In genomic region chr6:83101688-83102556, GRCm38 (mm10) we compare ENCODE assay signal across 8 mouse cellular contexts. TPM values are rescaled to one million over a fixed set of nuclear protein-coding genes. Genes with fewer than 3 reads are reported as not detected.
DNase-seq lines count a peak whose midpoint lies in the region; ATAC-seq and TF ChIP-seq lines count a peak whose summit lies in the region.

No protein-coding gene starts in this region.

- peak overlapping the region; percentile 88 for H3K9ac ChIP-seq in intestine, embryonic 16.5 days (ENCODE audit: low read depth, low read length)
- peak overlapping the region; percentile 87 for H3K9ac ChIP-seq in liver, embryonic 12.5 days
- H3K9ac ChIP-seq in stomach, embryonic 15.5 days: peak overlapping the region; percentile 70

- ATAC-seq in intestine, embryonic 16.5 days: peak; percentile 86
- peak; percentile 73 for ATAC-seq in liver, embryonic 12.5 days
- peak; percentile 70; the same call in 1 of the 2 replicates for ATAC-seq in stomach, embryonic 15.5 days (ENCODE audit: insufficient read depth, low FRiP score, low read depth)

- peak; percentile 51 to 70 for DNase-seq in urinary bladder, adult 18-20 months (ENCODE audit: low spot score in 2 of 2)
- no peak for DNase-seq in urinary bladder, adult 2 months (ENCODE audit: low spot score)
- DNase-seq in cerebellum, postnatal 4 days (ENCODE audit: low spot score in 2 of 2): peak; percentile 27 to 63
- peak; percentile 38 to 57 for DNase-seq in gastrocnemius, postnatal 36 days

- no peaks in the 10 kb centered on the region for H3K79me2 ChIP-seq in myocyte (ENCODE audit: control insufficient read depth, insufficient read depth)

- H3K27ac ChIP-seq in intestine, embryonic 16.5 days (ENCODE audit: low read length): peak overlapping the region; percentile 90
- H3K27ac ChIP-seq in liver, embryonic 12.5 days: peak overlapping the region; percentile 83
- peak overlapping the region; percentile 85 for H3K27ac ChIP-seq in stomach, embryonic 15.5 days

- H3K27me3 ChIP-seq in intestine, embryonic 16.5 days (replicated peaks; ENCODE audit: control insufficient read depth, insufficient read depth, low read length): no peaks in the 10 kb centered on the region
- peaks cover 19% of the 10 kb centered on the region for H3K27me3 ChIP-seq in liver, embryonic 12.5 days (replicated peaks)
- no peaks in the 10 kb centered on the region for H3K27me3 ChIP-seq in myocyte (ENCODE audit: control insufficient read depth, insufficient read depth, insufficient read length)
- H3K27me3 ChIP-seq in stomach, embryonic 15.5 days (replicated peaks): no peaks in the 10 kb centered on the region

- WGBS in intestine, embryonic 16.5 days: 0% methylated on average over 73 of the region's 74 CpGs
- WGBS in liver, embryonic 12.5 days (ENCODE audit: insufficient replicate concordance): under 1% methylated on average over 74 of the region's 74 CpGs
- WGBS in stomach, embryonic 15.5 days: under 1% methylated on average over 74 of the region's 74 CpGs

- intact Hi-C loops in gastrocnemius, postnatal 36 days (cut with DNase I): loop anchor here (2.0 kb wide), 1 partner anchor 105 kb away; no protein-coding TSS in a partner anchor

- H3K9me3 ChIP-seq in intestine, embryonic 16.5 days (ENCODE audit: control insufficient read depth, low read length): no peaks in the 10 kb centered on the region
- no peaks in the 10 kb centered on the region for H3K9me3 ChIP-seq in liver, embryonic 12.5 days (replicated peaks)
- H3K9me3 ChIP-seq in stomach, embryonic 15.5 days: no peaks in the 10 kb centered on the region

- H3K4me2 ChIP-seq in intestine, embryonic 16.5 days (ENCODE audit: low read depth, low read length): peak overlapping the region; percentile 97
- H3K4me2 ChIP-seq in liver, embryonic 12.5 days: peak overlapping the region; percentile 99
- peak overlapping the region; percentile 99 for H3K4me2 ChIP-seq in myocyte (ENCODE audit: low read depth)
- H3K4me2 ChIP-seq in stomach, embryonic 15.5 days: peak overlapping the region; percentile 99

- H3ac ChIP-seq in myocyte (ENCODE audit: control insufficient read depth, insufficient read length): peak overlapping the region; percentile 38

- TF ChIP-seq POLR2A in myocyte (IDR thresholded peaks at IDR 0.05; ENCODE audit: insufficient read length, low read depth): peak; percentile 49

- H3K36me3 ChIP-seq in intestine, embryonic 16.5 days (ENCODE audit: control insufficient read depth, insufficient read depth, low read length): no peaks in the 10 kb centered on the region
- H3K36me3 ChIP-seq in liver, embryonic 12.5 days: peaks cover 27% of the 10 kb centered on the region
- no peaks in the 10 kb centered on the region for H3K36me3 ChIP-seq in myocyte (ENCODE audit: control insufficient read depth, insufficient read depth)
- no peaks in the 10 kb centered on the region for H3K36me3 ChIP-seq in stomach, embryonic 15.5 days

- H3K4me3 ChIP-seq in intestine, embryonic 16.5 days (ENCODE audit: low read length): peak overlapping the region; percentile 80
- H3K4me3 ChIP-seq in liver, embryonic 12.5 days: peak overlapping the region; percentile 75
- peak overlapping the region; percentile 49 for H3K4me3 ChIP-seq in myocyte
- H3K4me3 ChIP-seq in stomach, embryonic 15.5 days (replicated peaks): peak overlapping the region; percentile 73

- H3K4me1 ChIP-seq in intestine, embryonic 16.5 days (ENCODE audit: control insufficient read depth, insufficient read depth, low read length): peaks cover 18% of the 10 kb centered on the region
- H3K4me1 ChIP-seq in liver, embryonic 12.5 days: peaks cover 27% of the 10 kb centered on the region
- H3K4me1 ChIP-seq in stomach, embryonic 15.5 days: peaks cover 19% of the 10 kb centered on the region

TF ChIP-seq in myocyte, 11 proteins besides CTCF, POLR2A, EP300 and RAD21:
- TF ChIP-seq TCF3 (IDR thresholded peaks at IDR 0.05; ENCODE audit: insufficient read length, low read depth): no peak
- no peak for TF ChIP-seq SRF (IDR thresholded peaks at IDR 0.05; ENCODE audit: control insufficient read depth, insufficient read length, low read depth)
- TF ChIP-seq MYOG (IDR thresholded peaks at IDR 0.05; ENCODE audit: control insufficient read depth in 1 of 3, insufficient read depth in 1 of 3, insufficient read length in 2 of 3, low read depth in 2 of 3): peak in 2 of 3 experiments; percentile 12 to 46
- TF ChIP-seq CEBPB (IDR thresholded peaks at IDR 0.05; ENCODE audit: insufficient read depth, poor library complexity, severe bottlenecking): no peak
- no peak for TF ChIP-seq USF1 (IDR thresholded peaks at IDR 0.05; ENCODE audit: low read depth)
- TF ChIP-seq MAX (IDR thresholded peaks at IDR 0.05; ENCODE audit: low read depth): no peak
- no peak for TF ChIP-seq MYOD1 (IDR thresholded peaks at IDR 0.05; ENCODE audit: control insufficient read depth in 1 of 3, insufficient read length in 2 of 3, low read depth in 2 of 3)
- TF ChIP-seq POLR2AphosphoS2 (IDR thresholded peaks at IDR 0.05; ENCODE audit: insufficient read length, low read depth): peak; percentile 41
- TF ChIP-seq REST (IDR thresholded peaks at IDR 0.05; ENCODE audit: insufficient read depth, insufficient read length): no peak
- TF ChIP-seq E2F4 (IDR thresholded peaks at IDR 0.05; ENCODE audit: insufficient read depth): no peak
- TF ChIP-seq TCF12 (IDR thresholded peaks at IDR 0.05; ENCODE audit: insufficient read depth, poor library complexity, severe bottlenecking): no peak

RNA-seq across cellular contexts. Expression of gene Gm42688, which starts 0.5 kb away (rescaled TPM):
- 5.0 and 6.1 TPM in 2 replicates for polyA plus RNA-seq in urinary bladder, adult 2 months (2012; rRNA removed)
- 1 to 10 TPM in 1 of 2 experiments, under 1 TPM in 1; 0.69 to 1.0 TPM for total RNA-seq in gastrocnemius, postnatal 36 days (2021)
- polyA plus RNA-seq in intestine, embryonic 16.5 days (2015; fragmentation: Nextera tagmentation; extraction: Ambion mirVana): 1.7 and 2.0 TPM in 2 replicates
- polyA plus RNA-seq in liver, embryonic 12.5 days (2016; fragmentation: Nextera tagmentation; extraction: Ambion mirVana): 2.3 TPM in 2 replicates
- polyA plus RNA-seq in myocyte (2012; fragmentation: generic; extraction: Trizol): 0.96 TPM
- 2.7 and 2.8 TPM in 2 replicates for polyA plus RNA-seq in stomach, embryonic 15.5 days (2015; fragmentation: Nextera tagmentation; extraction: Ambion mirVana)

RNA-seq across cellular contexts. Expression of gene Ccdc142, which starts 0.5 kb away (rescaled TPM):
- 3.1 and 4.5 TPM in 2 replicates for polyA plus RNA-seq in urinary bladder, adult 2 months (2012; rRNA removed)
- total RNA-seq in gastrocnemius, postnatal 36 days (2021): 1 to 10 TPM; 1.2 to 3.1 TPM
- polyA plus RNA-seq in intestine, embryonic 16.5 days (2015; fragmentation: Nextera tagmentation; extraction: Ambion mirVana): 1.7 and 3.0 TPM in 2 replicates
- polyA plus RNA-seq in liver, embryonic 12.5 days (2016; fragmentation: Nextera tagmentation; extraction: Ambion mirVana): 1.5 and 1.9 TPM in 2 replicates
- 1.2 TPM for polyA plus RNA-seq in myocyte (2012; fragmentation: generic; extraction: Trizol)
- 2.5 and 3.6 TPM in 2 replicates for polyA plus RNA-seq in stomach, embryonic 15.5 days (2015; fragmentation: Nextera tagmentation; extraction: Ambion mirVana)

RNA-seq across cellular contexts. Expression of gene Mrpl53, which starts 6.9 kb away (rescaled TPM):
- polyA plus RNA-seq in urinary bladder, adult 2 months (2012; rRNA removed): 64.9 and 84.8 TPM in 2 replicates
- 100 to 1,000 TPM in 1 of 2 experiments, 10 to 100 TPM in 1; 91.0 to 103 TPM for total RNA-seq in gastrocnemius, postnatal 36 days (2021)
- 118 and 134 TPM in 2 replicates for polyA plus RNA-seq in intestine, embryonic 16.5 days (2015; fragmentation: Nextera tagmentation; extraction: Ambion mirVana)
- 101 and 105 TPM in 2 replicates for polyA plus RNA-seq in liver, embryonic 12.5 days (2016; fragmentation: Nextera tagmentation; extraction: Ambion mirVana)
- 177 TPM for polyA plus RNA-seq in myocyte (2012; fragmentation: generic; extraction: Trizol)
- 122 and 136 TPM in 2 replicates for polyA plus RNA-seq in stomach, embryonic 15.5 days (2015; fragmentation: Nextera tagmentation; extraction: Ambion mirVana)

RNA-seq across cellular contexts. Expression of gene Mogs, which starts 13.4 kb away (rescaled TPM):
- polyA plus RNA-seq in urinary bladder, adult 2 months (2012; rRNA removed): 29.7 and 40.3 TPM in 2 replicates
- 1 to 10 TPM; 4.4 to 4.5 TPM for total RNA-seq in gastrocnemius, postnatal 36 days (2021)
- polyA plus RNA-seq in intestine, embryonic 16.5 days (2015; fragmentation: Nextera tagmentation; extraction: Ambion mirVana): 8.8 and 9.4 TPM in 2 replicates
- 83.5 and 86.9 TPM in 2 replicates for polyA plus RNA-seq in liver, embryonic 12.5 days (2016; fragmentation: Nextera tagmentation; extraction: Ambion mirVana)
- 33.2 TPM for polyA plus RNA-seq in myocyte (2012; fragmentation: generic; extraction: Trizol)
- 53.6 and 58.0 TPM in 2 replicates for polyA plus RNA-seq in stomach, embryonic 15.5 days (2015; fragmentation: Nextera tagmentation; extraction: Ambion mirVana)

RNA-seq across cellular contexts. Expression of gene Lbx2, which starts 15.8 kb away (rescaled TPM):
- 0.84 and 1.0 TPM in 2 replicates for polyA plus RNA-seq in urinary bladder, adult 2 months (2012; rRNA removed)
- under 1 TPM in 1 of 2 experiments, not detected in 1; 0.56 TPM for total RNA-seq in gastrocnemius, postnatal 36 days (2021)
- polyA plus RNA-seq in intestine, embryonic 16.5 days (2015; fragmentation: Nextera tagmentation; extraction: Ambion mirVana): 0.58 and 0.62 TPM in 2 replicates
- 0.25 and 0.44 TPM in 2 replicates for polyA plus RNA-seq in liver, embryonic 12.5 days (2016; fragmentation: Nextera tagmentation; extraction: Ambion mirVana)
- polyA plus RNA-seq in myocyte (2012; fragmentation: generic; extraction: Trizol): 0.07 TPM
- 0.59 and 0.63 TPM in 2 replicates for polyA plus RNA-seq in stomach, embryonic 15.5 days (2015; fragmentation: Nextera tagmentation; extraction: Ambion mirVana)
